Mouse (Mus musculus) kidney, adult 11 months (tissue): ENCODE data around the gene Unc45a.

ENCODE experiments used
- DNase-seq: peaks from one replicate; pipeline ENCODE4 v3.0.0; 2022

Gene Unc45a

GRCm38 (mm10) chr7:80340793-80341192, at the start of gene Unc45a:
Gene Unc45a (minus strand): TSS chr7:80341005.
- peak; percentile 77 for DNase-seq

GRCm38 (mm10) chr7:80387633-80388543, 47.1 kb upstream of the Unc45a start, which contains the start of gene Fes:
Gene Fes (minus strand): TSS chr7:80387946.
- peak; percentile 62 for DNase-seq

GRCm38 (mm10) chr7:80387033-80387632, 46.3 kb upstream of the Unc45a start:
- DNase-seq = no peak

DNA sequence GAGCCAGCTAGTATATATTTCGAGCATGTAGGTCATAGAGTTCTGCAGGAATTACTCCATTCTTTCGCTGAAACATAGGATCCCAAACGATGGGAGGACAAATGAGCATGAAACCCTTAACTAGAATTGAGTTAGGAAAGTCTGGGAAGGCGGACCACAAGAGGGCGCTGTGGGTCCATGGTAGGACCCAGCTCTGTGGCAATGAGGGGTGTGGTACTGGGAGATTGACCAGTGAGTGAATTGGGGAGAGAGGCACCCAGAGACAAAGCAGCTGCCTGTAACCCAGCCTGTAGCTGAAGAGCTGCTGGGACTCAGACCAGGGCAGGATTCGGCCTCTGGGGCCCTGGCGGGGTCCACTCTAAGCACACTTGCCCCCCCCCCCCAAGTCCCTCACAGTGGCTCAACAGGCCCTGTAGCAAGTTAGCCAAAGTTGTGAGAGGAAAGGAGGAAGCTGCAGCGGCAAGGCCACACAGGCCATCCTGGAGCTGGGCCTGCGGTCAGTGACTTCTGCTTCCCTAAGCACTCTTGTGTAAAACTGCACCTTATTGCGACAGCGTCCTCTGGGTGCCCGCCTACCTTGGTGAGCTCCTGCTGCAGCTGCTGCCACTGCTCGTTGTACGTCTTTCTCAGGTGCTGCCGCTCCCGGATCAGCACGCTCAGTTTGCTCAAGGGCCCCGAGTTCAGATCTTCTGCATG, 45.6 kb upstream of the Unc45a start:
- peak; percentile 79 for DNase-seq

DNA sequence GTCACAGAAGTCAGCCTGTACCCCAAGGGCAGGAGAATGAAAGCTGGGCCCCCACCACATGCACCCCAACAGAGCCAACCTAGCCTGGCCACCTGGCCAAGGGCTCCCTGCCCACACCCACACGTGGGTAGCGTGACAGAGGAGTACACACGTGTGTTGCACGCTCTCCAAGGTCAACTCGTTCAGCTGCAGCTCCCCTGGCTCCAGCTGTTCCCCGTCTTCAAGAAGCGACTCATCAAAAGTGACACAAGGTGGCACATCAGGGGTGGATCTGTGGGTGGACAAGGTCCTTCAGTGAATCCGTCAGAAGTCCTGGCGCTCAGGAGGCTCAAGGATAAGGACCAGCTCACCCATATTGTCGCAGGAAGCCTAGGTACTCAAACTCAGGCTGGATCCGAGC, 42.1 kb upstream of the Unc45a start:
- DNase-seq = no peak

- DNase-seq = no peak
Observed at GRCm38 (mm10) chr7:80379531-80379930, 38.7 kb upstream of the Unc45a start.

DNA sequence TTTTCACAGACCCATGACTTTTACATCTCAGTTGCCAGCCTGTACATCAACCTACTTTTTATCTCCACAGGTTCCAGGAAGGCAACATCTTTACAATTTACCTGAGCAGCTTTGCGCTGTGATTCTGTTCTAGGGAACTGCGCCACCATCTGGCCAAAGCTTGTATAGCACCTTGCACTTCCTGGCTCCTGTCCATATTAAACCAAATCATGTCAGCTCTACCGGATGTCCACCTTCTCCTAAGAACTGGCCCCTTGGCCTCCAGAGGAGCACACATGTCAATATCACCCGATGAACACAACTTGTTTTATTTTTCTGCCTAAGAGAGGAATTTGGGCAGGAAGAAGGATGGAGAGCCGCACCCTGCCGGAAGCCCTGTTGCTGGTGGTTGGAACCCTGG, 36.7 kb upstream of the Unc45a start:
- DNase-seq = peak; percentile 61

DNA sequence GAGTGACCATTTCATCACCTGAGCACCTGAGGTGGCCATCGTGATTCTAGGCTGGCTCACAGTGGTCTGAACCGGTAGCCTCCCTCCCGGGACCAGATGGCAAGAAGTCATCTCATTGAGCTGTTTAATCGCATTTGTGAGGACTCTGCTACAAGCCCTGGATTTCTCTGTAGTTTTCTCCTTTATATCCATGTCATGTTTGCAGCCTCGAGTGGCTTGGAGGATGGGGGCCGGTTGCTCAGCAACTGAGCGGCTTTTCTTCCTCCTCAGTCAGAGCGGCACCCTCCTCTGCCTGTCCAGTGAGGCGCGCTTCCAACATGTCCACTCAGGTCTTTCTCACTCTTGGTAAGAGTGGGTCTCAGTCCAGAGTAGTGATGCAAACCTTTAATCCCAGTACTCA, 35.4 kb upstream of the Unc45a start:
- no peak for DNase-seq

DNA sequence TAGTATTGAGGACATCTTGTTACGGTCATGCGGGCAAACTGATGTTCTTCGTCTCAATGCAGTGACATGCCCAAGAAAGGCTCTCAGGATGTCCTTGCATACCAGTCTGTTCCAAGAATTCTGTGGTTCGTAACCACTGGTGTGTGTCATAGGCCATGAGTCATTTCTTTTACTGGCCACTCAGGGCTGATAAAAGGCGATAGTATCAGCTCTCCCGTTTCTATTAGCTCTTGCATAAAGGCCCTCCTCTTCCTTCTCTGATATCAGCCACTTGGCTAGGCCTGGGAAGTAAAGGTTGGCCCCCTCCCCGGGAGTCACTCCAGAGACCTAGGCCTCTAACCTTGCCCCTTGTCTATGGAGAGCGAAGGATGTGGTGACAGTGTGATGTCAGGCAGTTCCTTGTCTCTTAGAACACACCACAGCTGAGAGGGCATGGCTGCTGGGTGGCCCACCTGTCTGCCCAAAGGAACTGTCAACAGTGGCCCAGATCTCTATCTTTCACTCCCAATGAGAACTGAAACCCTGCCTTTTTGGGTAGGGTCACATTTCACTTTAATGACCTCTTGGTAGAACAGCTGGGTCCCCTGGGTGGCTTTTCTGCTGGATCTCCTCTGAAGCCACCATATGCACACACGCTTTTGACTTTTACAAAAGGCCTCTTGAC, 34.7 kb upstream of the Unc45a start:
- no peak for DNase-seq

GRCm38 (mm10) chr7:80374733-80375132, 33.9 kb upstream of the Unc45a start:
- DNase-seq = no peak

GRCm38 (mm10) chr7:80374280-80374679, 33.5 kb upstream of the Unc45a start:
- DNase-seq = no peak

DNA sequence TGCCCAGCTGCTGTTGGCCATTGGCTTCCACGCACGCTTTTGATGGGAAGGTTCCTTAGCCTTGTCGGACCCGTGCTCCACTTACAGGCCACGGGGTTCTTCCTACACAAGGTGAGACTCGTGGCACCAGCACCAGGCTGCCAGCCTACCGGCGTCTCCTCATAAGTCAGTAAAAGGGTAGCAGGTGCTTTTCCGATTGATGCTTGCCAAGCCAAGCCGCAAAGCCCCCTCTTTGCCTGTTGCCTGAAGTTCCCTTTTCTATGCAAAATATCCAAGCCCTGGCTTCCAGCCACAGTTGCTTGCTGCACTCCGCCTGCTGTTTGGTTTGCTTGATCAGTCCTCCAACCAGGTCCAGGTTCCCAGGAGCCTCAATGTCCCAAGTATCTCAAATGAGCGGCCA, 33.0 kb upstream of the Unc45a start:
- no peak for DNase-seq

GRCm38 (mm10) chr7:80373352-80373751, 32.5 kb upstream of the Unc45a start:
- DNase-seq = no peak

DNA sequence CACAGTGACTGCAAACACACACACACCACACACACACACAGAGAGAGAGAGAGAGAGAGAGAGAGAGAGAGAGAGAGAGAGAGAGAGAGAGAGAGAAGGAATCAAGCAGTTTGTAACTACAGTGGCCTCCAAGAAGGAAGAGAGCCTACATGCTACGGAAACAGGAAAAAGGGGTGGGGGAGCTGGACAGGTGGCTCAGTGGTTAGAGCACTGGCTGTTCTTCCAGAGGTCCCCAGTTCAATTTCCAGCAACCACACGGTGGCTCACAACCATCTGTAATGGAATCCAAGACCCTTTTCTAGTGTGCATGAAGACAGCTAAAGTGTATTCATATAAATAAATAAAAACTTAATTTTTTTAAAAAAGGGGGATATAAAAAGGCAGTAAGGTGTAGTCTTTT, 31.9 kb upstream of the Unc45a start:
- DNase-seq = no peak

- no peak for DNase-seq
Observed at GRCm38 (mm10) chr7:80372166-80372565, 31.4 kb upstream of the Unc45a start.

DNA sequence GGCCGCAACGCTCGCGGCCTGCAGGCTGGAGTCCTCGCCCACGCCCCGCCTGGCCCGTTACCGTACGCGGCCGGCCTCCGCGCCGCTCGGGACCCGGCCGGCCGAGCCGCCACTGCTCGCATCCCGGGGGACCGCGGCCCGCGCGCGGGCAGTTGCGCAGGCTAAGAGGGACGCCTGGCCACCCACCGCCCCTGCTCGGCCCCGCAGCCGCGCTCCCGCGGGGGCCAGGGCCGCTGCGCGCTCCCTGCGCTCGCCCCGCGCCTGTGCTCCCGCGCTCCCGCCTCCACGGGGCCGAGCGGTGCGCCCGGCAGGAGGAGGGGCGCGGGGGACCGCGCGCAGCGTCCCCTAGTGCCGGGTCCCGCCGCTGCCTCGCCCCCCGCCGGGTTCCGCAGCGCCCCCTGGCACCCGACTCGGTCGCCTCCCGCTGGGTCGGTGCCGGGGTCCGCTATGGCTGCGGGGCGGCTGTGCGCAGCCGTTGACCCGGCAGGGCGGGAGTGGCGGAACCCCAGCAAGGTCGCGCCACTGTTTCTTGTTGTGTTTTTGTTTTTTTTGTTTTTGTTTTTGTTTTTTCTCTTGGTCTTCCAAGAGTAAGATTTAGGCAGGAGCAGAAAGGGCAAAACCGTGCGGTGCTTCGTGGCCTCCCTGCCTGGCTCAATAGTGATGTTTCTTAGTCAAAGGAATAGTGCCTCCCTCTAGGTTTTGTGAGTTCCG, 30.4 kb upstream of the Unc45a start, which contains the start of gene Man2a2:
Gene Man2a2, minus strand, starts transcription at position 335 of the 711 bp plus-strand sequence.
- DNase-seq = peak; percentile 39

GRCm38 (mm10) chr7:80370649-80371040, 29.8 kb upstream of the Unc45a start:
- peak; percentile 81 for DNase-seq

GRCm38 (mm10) chr7:80369967-80370431, 29.2 kb upstream of the Unc45a start:
- DNase-seq = no peak

GRCm38 (mm10) chr7:80369461-80369860, 28.7 kb upstream of the Unc45a start:
- no peak for DNase-seq

DNA sequence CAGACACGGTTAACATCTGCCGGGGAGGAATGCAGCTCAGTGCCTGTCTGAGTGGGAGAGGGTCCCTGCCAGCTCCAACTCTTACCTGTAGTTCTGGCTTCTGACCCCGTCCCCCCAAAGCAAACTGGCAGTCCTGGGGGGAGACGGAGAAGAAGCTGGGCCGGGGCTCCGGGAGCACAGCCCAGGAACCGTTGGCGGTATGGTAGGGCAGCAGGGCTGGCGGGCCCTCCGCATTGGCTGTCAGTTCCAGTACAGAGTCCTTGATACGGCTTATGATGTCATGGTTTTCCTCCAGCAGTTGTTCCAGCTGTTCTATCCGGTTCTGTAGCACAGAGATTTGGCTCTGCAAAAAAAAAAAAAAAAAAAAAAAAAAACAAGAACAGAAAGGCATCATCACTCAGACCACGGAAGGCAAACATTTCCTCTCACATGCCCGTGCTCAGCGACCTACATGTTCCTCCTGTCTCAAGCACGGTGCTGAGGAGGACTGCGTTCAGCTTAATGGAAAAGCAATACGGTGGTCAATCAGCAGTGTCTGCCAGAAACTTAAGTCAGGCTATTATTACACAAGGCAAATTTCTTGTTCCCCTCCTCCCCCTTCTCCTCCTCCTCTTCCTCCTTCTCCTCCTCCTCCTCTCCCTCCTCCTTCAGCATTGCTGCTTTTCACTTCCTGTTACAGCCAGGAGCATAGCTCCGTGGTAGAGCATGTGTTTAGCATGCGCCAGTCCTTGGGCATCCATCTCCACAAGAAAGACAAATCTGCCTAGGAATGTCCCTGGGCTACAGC, 28.0 kb upstream of the Unc45a start:
- no peak for DNase-seq

DNA sequence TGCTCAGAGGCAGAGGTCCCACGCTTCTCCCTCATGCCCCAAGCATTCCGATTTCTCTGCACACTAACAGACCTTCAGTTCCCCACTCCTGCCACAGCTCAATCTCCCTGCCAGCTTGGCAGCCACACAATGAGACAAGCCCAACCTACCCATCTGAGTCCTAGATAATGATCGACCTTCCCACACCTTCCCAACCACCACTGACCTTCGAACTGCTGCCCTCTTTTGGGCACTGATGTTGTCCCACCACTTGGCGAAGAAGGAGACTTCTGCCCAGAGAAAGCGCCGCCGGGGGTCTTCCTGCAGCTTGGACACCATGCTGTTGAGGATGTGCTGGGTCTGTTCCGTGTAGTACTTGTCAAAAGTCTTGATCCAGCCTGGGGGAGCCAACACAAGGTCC, 27.2 kb upstream of the Unc45a start:
- DNase-seq = no peak
